ENCODE assay signal across 19 mouse cellular contexts in the genomic region with DNA sequence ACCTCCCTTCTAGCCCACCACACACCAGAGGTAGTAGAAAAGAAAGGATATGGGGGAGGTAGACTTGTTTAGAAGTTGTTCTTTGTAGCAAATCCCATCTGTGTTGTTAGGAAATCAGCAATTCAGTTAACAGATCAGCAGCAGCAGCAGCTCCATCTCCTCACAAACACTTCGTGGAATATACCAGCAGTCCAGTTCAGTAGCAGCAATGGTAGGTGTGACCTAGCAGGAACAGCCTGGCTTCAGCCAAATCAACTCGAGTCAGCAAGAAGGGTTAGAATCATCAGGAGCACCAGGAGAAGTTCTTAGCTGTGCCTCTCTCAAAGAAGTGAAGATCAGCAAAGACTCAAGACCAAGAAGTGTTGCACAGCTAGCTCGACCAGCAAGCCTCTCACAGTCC.
"Had no signal": no experiment of that assay in that cellular context is flagged by ENCODE, and none has a peak within 500 bp of the region (broad histone marks: within the 10 kb centered on the region; RNA-seq: fewer than 3 reads in every experiment).

No protein-coding gene starts in this region.

- H3K27me3 ChIP-seq: hindbrain, embryonic 15.5 days; limb, embryonic 12.5 days; limb, embryonic 15.5 days; liver, embryonic 13.5 days; midbrain, embryonic 12.5 days; midbrain, embryonic 15.5 days; neural tube, embryonic 13.5 days; stomach, embryonic 15.5 days had no signal

- H3K27ac ChIP-seq: hindbrain, embryonic 15.5 days; kidney, postnatal 0 days; limb, embryonic 12.5 days; limb, embryonic 15.5 days; liver, embryonic 13.5 days; midbrain, embryonic 12.5 days; midbrain, embryonic 15.5 days; neural tube, embryonic 13.5 days; stomach, embryonic 15.5 days had no signal

- H3K36me3 ChIP-seq: hindbrain, embryonic 15.5 days; limb, embryonic 12.5 days; limb, embryonic 15.5 days; liver, embryonic 13.5 days; midbrain, embryonic 12.5 days; midbrain, embryonic 15.5 days; neural tube, embryonic 13.5 days; stomach, embryonic 15.5 days had no signal

- H3K9ac ChIP-seq: hindbrain, embryonic 15.5 days; limb, embryonic 12.5 days; limb, embryonic 15.5 days; liver, embryonic 13.5 days; midbrain, embryonic 12.5 days; midbrain, embryonic 15.5 days; neural tube, embryonic 13.5 days; stomach, embryonic 15.5 days had no signal

- H3K4me3 ChIP-seq: hindbrain, embryonic 15.5 days; limb, embryonic 12.5 days; limb, embryonic 15.5 days; liver, embryonic 13.5 days; midbrain, embryonic 12.5 days; midbrain, embryonic 15.5 days; myocyte; neural tube, embryonic 13.5 days; stomach, embryonic 15.5 days had no signal

- ATAC-seq: intestine, postnatal 0 days; midbrain, embryonic 15.5 days had no signal

- H3K4me1 ChIP-seq: hindbrain, embryonic 15.5 days; limb, embryonic 12.5 days; limb, embryonic 15.5 days; liver, embryonic 13.5 days; midbrain, embryonic 12.5 days; midbrain, embryonic 15.5 days; neural tube, embryonic 13.5 days; stomach, embryonic 15.5 days had no signal

- DNase-seq: kidney, adult 2 months; kidney, postnatal 36 days; left cerebral cortex, postnatal 4 days; liver, embryonic 13.5 days; retina, postnatal 1 day; right cerebral cortex, postnatal 25 days; spleen, adult 18-20 months; thymus, postnatal 14 days; thymus, postnatal 4 days had no signal

- H3K9me3 ChIP-seq: hindbrain, embryonic 15.5 days; limb, embryonic 12.5 days; limb, embryonic 15.5 days; liver, embryonic 13.5 days; midbrain, embryonic 12.5 days; midbrain, embryonic 15.5 days; neural tube, embryonic 13.5 days; stomach, embryonic 15.5 days had no signal

- H3K4me2 ChIP-seq: hindbrain, embryonic 15.5 days; limb, embryonic 12.5 days; limb, embryonic 15.5 days; liver, embryonic 13.5 days; midbrain, embryonic 12.5 days; midbrain, embryonic 15.5 days; neural tube, embryonic 13.5 days; stomach, embryonic 15.5 days had no signal
